Mouse (Mus musculus): Measurements from ENCODE around the gene Mob3b.

Gene Mob3b

GRCm38 (mm10) chr4:35148326-35148725 lies 9.0 kb downstream of the Mob3b start:
- DNase-seq (ENCODE audit: extremely low read depth, low read depth) = no peak

DNA sequence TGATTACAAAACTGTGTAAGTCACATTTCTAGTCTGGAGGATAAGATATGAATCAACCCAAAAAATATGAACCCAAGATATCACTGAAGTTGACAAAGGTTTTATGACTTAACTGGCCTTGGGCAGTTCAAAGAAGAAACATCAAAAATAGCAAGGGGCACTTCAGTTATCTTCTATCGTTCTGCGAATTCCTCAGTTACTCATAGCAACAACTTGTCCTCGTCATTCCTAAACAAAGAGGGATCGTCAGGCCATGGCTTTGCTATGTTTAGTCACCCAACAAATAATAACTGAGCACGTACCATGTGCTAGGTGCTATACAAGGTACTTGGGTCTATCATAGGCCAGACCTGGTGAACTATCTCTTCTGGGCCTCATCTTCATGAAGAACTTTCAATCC lies 10.7 kb downstream of the Mob3b start:
- DNase-seq (ENCODE audit: extremely low read depth, low read depth) = no peak

GRCm38 (mm10) chr4:35145726-35146125 lies 11.6 kb downstream of the Mob3b start:
- DNase-seq (ENCODE audit: extremely low read depth, low read depth) = no peak

GRCm38 (mm10) chr4:35143472-35144102 lies 13.7 kb downstream of the Mob3b start:
- DNase-seq (ENCODE audit: extremely low read depth, low read depth) = no peak

DNA sequence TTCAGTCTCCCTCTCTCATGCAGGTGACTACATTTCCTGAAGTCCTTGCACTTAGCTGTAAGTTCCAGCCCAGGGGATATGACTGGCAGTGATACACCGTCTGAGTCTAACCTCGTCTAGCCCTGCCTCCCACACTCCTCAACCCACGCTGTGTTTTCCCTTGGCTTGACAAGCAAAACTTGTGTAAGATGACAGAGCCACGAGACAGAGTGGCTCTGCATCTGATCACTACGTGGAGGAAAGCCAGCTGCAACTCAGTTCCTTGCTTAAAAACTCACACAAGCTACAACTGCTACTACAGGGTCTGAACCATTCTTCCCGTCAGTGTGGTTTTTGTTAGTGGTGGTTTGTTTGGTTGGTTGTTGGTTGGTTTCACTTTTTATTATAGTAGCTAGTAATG lies 17.0 kb downstream of the Mob3b start:
- no peak for DNase-seq (ENCODE audit: extremely low read depth, low read depth)

DNA sequence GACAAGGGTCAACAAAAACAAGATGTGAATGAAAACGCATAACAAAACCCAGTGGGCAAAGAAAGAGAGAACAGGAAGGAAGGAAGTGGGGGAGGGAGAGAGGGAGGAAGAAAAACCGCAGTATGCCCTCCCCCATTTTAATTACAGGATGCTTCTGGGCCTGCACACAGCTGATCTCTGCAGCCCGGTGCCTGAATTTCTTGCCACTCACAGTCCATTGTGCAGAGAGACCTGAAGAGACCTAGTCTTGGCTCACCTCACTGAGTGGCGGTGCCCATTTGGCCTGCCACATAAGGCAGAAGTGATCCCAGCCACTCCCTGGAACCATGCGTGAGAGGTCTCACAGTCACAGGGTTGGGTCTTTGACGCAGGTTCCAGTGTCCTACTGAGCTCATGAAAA lies 19.2 kb downstream of the Mob3b start:
- DNase-seq (ENCODE audit: extremely low read depth, low read depth) = no peak

- DNase-seq (ENCODE audit: extremely low read depth, low read depth) = no peak
These were observed 20.3 kb downstream of the Mob3b start for GRCm38 (mm10) chr4:35136996-35137395.

- DNase-seq (ENCODE audit: extremely low read depth, low read depth) = no peak
These were observed 21.5 kb downstream of the Mob3b start for GRCm38 (mm10) chr4:35135806-35136205.

- no peak for DNase-seq (ENCODE audit: extremely low read depth, low read depth)
These were observed 22.3 kb downstream of the Mob3b start for GRCm38 (mm10) chr4:35134846-35135611.

DNA sequence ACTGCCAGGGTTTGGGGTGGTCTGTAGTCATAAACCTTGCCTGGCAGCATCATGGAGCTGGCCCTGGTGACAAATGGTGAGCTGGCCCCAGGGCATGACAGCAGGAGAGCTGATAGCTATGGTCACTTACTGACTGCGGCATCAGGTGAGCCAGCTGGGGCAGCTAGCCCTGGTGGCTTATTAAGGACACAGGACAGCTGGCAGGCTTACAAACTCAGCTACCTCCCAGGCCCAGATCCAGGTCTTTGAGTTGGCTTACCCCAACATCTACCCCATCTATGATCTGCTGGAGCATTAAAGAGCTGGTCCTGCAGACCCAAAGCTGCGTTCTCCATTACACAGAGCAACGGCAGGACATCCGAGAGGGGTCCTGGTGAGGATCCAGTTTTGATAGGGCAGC lies 23.9 kb downstream of the Mob3b start:
- no peak for DNase-seq (ENCODE audit: extremely low read depth, low read depth)

DNA sequence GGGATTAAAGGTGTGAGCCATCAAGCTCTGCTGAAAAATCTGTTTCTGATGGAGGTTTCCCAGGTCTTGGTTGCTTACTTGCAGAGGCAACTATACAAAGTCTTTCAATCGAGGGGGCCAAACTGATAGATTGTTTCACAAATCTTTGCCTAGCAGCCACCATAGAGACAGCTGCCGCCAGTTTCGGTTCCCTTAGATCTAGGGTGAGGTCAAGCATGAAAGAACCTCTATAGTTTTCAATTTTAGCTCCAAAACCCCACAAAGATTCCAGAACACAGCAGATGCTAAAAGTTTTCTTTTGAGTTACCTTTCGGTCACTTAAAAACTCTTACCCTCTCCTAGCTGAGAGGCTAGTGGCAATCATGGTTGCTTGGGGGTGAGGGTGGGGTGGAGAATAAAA lies 25.7 kb downstream of the Mob3b start:
- no peak for DNase-seq (ENCODE audit: extremely low read depth, low read depth)

DNA sequence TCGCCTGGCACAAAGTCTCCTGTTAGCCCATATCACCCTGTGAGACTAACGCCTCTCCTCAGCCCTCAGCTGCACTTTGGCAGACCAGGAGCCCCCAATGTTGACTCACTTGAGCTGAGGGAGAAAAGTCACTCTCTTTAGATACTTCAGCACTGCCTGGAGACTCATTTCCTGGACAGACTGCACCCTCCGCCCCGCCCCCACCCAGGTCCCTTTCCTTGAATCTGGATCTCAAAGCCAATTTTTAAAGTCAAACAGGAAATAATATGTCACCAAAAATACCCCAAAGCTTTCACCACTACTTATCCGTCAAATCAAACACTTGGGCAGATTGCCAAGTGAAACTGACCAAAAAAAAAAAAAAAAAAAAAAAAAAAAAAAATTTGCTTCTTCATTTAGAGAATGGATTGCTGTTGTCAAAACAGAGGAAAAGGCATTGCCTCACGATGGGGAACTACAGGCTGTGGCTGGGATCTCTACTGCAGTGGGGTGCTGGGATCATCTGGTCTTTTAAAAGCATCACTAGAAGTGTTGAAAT lies 26.8 kb downstream of the Mob3b start:
- no peak for DNase-seq (ENCODE audit: extremely low read depth, low read depth)

GRCm38 (mm10) chr4:35127759-35128158 lies 29.5 kb downstream of the Mob3b start:
- no peak for DNase-seq (ENCODE audit: extremely low read depth, low read depth)

DNA sequence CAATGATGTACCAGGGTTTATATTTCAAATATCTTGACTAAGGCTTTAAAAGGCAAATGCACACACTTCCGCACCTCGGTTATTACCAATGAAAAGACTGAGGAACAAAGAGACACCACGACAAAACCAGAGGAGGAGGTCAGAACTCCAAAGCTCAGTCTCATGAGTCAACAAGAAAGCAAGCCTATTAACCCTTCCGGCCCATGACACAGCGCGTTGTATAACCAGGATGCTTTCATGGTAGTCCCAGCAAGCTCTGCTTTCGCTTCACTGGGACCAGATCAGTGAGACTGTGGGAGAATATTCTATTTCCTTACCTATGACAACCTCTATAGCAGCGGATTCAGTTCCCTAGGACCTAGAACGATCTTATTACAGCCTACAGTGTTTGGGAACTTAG lies 30.5 kb downstream of the Mob3b start:
- no peak for DNase-seq (ENCODE audit: extremely low read depth, low read depth)

- no peak for DNase-seq (ENCODE audit: extremely low read depth, low read depth)
These were observed 31.9 kb downstream of the Mob3b start for GRCm38 (mm10) chr4:35125299-35125777.

GRCm38 (mm10) chr4:35124027-35124426 lies 33.3 kb downstream of the Mob3b start:
- DNase-seq (ENCODE audit: extremely low read depth, low read depth) = no peak

GRCm38 (mm10) chr4:35123087-35123486 lies 34.2 kb downstream of the Mob3b start:
- no peak for DNase-seq (ENCODE audit: extremely low read depth, low read depth)

- no peak for DNase-seq (ENCODE audit: extremely low read depth, low read depth)
These were observed 36.2 kb downstream of the Mob3b start for GRCm38 (mm10) chr4:35121060-35121459.

DNA sequence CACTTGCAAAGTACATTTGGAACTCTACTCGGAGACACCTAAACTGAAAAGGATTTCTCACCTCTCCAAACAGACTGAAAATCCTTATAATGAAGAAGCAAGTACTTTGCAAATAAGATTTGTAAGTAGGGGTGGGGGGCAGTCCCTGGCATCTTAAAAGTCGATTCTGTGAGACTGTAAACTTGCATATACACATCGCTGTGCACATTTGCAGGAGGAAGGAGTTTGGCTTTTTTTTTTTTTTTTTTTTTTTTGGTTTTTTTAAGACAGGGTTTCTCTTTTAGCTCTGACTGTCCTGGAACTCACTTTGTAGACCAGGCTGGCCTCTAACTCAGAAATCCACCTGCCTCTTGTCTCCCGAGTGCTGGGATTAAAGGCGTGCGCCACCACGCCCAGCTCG lies 36.7 kb downstream of the Mob3b start:
- no peak for DNase-seq (ENCODE audit: extremely low read depth, low read depth)

DNA sequence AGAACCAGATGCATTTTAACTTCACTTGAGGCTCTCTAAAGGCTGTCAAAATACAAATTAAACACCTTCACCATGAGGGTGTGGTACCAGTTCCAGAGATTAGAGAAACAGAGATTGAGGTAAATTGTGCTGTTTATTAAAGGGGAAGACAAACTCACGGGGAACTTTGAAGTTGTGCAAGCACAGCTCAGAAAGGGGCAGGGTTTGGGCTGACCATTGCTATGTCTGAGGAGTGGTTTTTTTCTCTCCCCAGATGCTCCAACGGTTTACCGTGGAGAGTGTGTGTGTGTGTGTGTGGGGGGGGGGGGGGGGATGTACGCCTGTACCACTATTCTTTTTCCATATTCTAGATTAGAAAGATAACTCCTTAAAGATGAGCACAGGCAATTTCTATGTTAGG lies 37.1 kb downstream of the Mob3b start:
- DNase-seq (ENCODE audit: extremely low read depth, low read depth) = no peak

GRCm38 (mm10) chr4:35118851-35119250 lies 38.4 kb downstream of the Mob3b start:
- no peak for DNase-seq (ENCODE audit: extremely low read depth, low read depth)

GRCm38 (mm10) chr4:35117144-35117543 lies 40.1 kb downstream of the Mob3b start:
- no peak for DNase-seq (ENCODE audit: extremely low read depth, low read depth)

DNA sequence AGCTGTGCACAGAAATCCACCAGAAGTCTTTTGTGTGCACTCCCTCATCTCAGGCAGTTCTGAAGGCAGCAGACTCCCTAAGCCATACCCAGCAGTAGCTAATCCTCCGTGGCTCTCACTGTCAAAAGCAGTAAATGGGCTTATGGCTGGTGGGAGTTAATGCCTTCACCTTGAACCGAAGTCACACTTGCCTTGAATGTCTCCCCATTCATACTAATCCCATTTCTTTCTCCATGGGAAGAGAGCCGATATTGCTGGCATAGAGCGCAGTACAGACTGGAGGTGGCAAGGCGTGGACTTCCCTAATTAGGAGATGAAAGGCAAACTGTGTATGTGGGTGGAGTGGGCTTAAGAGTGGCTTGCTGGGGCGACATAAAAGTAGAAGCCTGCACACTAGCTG lies 41.4 kb downstream of the Mob3b start:
- DNase-seq (ENCODE audit: extremely low read depth, low read depth) = no peak

Data from MEL-GATA-1-ER (cell line).